Mouse (Mus musculus) spleen, adult 2 months (tissue): Measurements from ENCODE around the gene Gcc1.

ENCODE experiments used
- CTCF ChIP-seq: fragments of 200-500 bp; IDR thresholded peaks from 2 replicates; pipeline ENCODE4 v1.5.1; 2011; ENCODE audit warnings: mild to moderate bottlenecking, inconsistent platforms; ENCODE audit not compliant: insufficient read depth, insufficient read length, insufficient replicate concordance; ENCODE audit errors: extremely low read depth
- POLR2A ChIP-seq: fragments of 200-500 bp; IDR thresholded peaks from 2 replicates; pipeline ENCODE4 v1.6.1; 2011; ENCODE audit warnings: low read depth, low read length, inconsistent platforms

- TF ChIP-seq CTCF (no peak), POLR2A (no peak)
Measured at GRCm38 (mm10) chr6:28369966-28370683, 58.1 kb downstream of the Gcc1 start.
